Mouse (Mus musculus) CH12.LX (cell line): Measurements from ENCODE around the gene Axdnd1.

Experiments
- CTCF ChIP-seq, 2 experiments: IDR thresholded peaks in 1 of 2; conservative IDR thresholded peaks in 1 of 2; 2 replicates each; pipeline ENCODE4 v1.5.1; 2011 to 2012; ENCODE audit warnings: low read depth in 2 of 2, low read length in 2 of 2, improper control_type of control experiment in 1 of 2, inconsistent platforms in 1 of 2, mild to moderate bottlenecking in 1 of 2, moderate library complexity in 1 of 2
- GABPA ChIP-seq: IDR thresholded peaks from 2 replicates; pipeline ENCODE4 v1.6.1; 2012; ENCODE audit warnings: low read depth, low read length, improper control_type of control experiment, inconsistent platforms; ENCODE audit not compliant: insufficient replicate concordance
- MAX ChIP-seq: IDR thresholded peaks from 2 replicates; pipeline ENCODE4 v1.6.1; 2011; ENCODE audit warnings: low read length, improper control_type of control experiment
- POLR2A ChIP-seq: IDR thresholded peaks from 2 replicates; pipeline ENCODE4 v1.6.1; 2011; ENCODE audit warnings: low read depth, mild to moderate bottlenecking, improper control_type of control experiment, low read length
- RAD21 ChIP-seq: IDR thresholded peaks from 2 replicates; pipeline ENCODE4 v1.6.1; 2011; ENCODE audit warnings: low read depth, mild to moderate bottlenecking, low read length, improper control_type of control experiment, moderate library complexity
- USF1 ChIP-seq: IDR thresholded peaks from 2 replicates; pipeline ENCODE4 v1.6.1; 2014; ENCODE audit warnings: low read depth, mild to moderate bottlenecking, inconsistent platforms, low read length, improper control_type of control experiment
- ZC3H11A ChIP-seq: IDR thresholded peaks from 2 replicates; pipeline ENCODE4 v1.6.1; 2012; ENCODE audit warnings: low read depth, mild to moderate bottlenecking, inconsistent platforms, low read length, improper control_type of control experiment

GRCm38 (mm10) chr1:156454384-156454783 lies 33.4 kb upstream of the Axdnd1 start:
- TF ChIP-seq MAX (no peak), CTCF (conservative IDR thresholded peaks at IDR 0.05 in 1 of 2, IDR thresholded peaks at IDR 0.05 in 1 of 2; ENCODE audit: low read depth in 2 of 2, low read length in 2 of 2) (no peak), RAD21 (no peak), GABPA (no peak), POLR2A (no peak), USF1 (no peak), ZC3H11A (no peak)
